Mouse (Mus musculus) cerebellum, adult 2 months (tissue): Measurements from ENCODE around the gene Tnks1bp1.

Experiments
- CTCF ChIP-seq: fragments of 200-500 bp; IDR thresholded peaks from 2 replicates; pipeline ENCODE4 v1.5.1; 2011; ENCODE audit warnings: low read depth, mild to moderate bottlenecking, control low read depth, low read length, moderate library complexity, borderline replicate concordance; ENCODE audit not compliant: insufficient read depth
- POLR2A ChIP-seq: fragments of 200-500 bp; IDR thresholded peaks from 2 replicates; pipeline ENCODE4 v1.6.1; 2011; ENCODE audit warnings: low read length, control low read depth, borderline replicate concordance; ENCODE audit not compliant: insufficient read depth

GRCm38 (mm10) chr2:85026178-85026577 is 21.6 kb upstream of the Tnks1bp1 start:
- TF ChIP-seq POLR2A (no peak), CTCF (no peak)
